Mouse (Mus musculus): ENCODE measurements around the gene Thap8. TPM values are rescaled to one million over a fixed set of nuclear protein-coding genes. Genes with fewer than 3 reads are reported as not detected.

Gene Thap8
- polyA plus RNA-seq, 1 experiment from 2014 or later, result 0.22 TPM

- no peak overlapping the region for H3K4me3 ChIP-seq (ENCODE audit: low read length)
- 72% methylated on average over 12 of the region's 12 CpGs for WGBS
- no peaks in the 10 kb centered on the region for H3K9me3 ChIP-seq (ENCODE audit: control insufficient read depth, low read length)
- H3K4me2 ChIP-seq (ENCODE audit: low read depth, low read length), result no peak overlapping the region
- H3K27me3 ChIP-seq (replicated peaks; ENCODE audit: control insufficient read depth, insufficient read depth, low read length), result no peaks in the 10 kb centered on the region
- no peaks in the 10 kb centered on the region for H3K36me3 ChIP-seq (ENCODE audit: control insufficient read depth, insufficient read depth, low read length)
- peak; percentile 71 for ATAC-seq
- no peak overlapping the region for H3K27ac ChIP-seq (ENCODE audit: low read length)
- no peaks in the 10 kb centered on the region; the same call in 1 of the 2 replicates for H3K4me1 ChIP-seq (ENCODE audit: control insufficient read depth, insufficient read depth, low read length)
- H3K9ac ChIP-seq (ENCODE audit: low read depth, low read length), result 0 out of 2 replicates have a peak overlapping the region, but pooled peaks have one; percentile 10
Observed at GRCm38 (mm10) chr7:30251956-30252954, 27.6 kb upstream of the Thap8 start.

GRCm38 (mm10) chr7:30265041-30265440 is 14.9 kb upstream of the Thap8 start:
- Histone ChIP-seq H3K36me3 (ENCODE audit: control insufficient read depth, insufficient read depth, low read length) (0 out of 2 replicates have a peak, but pooled peaks cover 4% of the 10 kb centered on the region), H3K9ac (ENCODE audit: low read depth, low read length) (no peak overlapping the region), H3K27me3 (replicated peaks; ENCODE audit: control insufficient read depth, insufficient read depth, low read length) (no peaks in the 10 kb centered on the region), H3K27ac (ENCODE audit: low read length) (no peak overlapping the region), H3K9me3 (ENCODE audit: control insufficient read depth, low read length) (no peaks in the 10 kb centered on the region), H3K4me3 (ENCODE audit: low read length) (no peak overlapping the region), H3K4me2 (ENCODE audit: low read depth, low read length) (no peak overlapping the region), H3K4me1 (ENCODE audit: control insufficient read depth, insufficient read depth, low read length) (no peaks in the 10 kb centered on the region)
- no peak for ATAC-seq
- 60% methylated on average over 2 of the region's 2 CpGs for WGBS

- Histone ChIP-seq H3K36me3 (ENCODE audit: control insufficient read depth, insufficient read depth, low read length) (0 out of 2 replicates have a peak, but pooled peaks cover 4% of the 10 kb centered on the region), H3K27me3 (replicated peaks; ENCODE audit: control insufficient read depth, insufficient read depth, low read length) (no peaks in the 10 kb centered on the region), H3K27ac (ENCODE audit: low read length) (no peak overlapping the region), H3K9me3 (ENCODE audit: control insufficient read depth, low read length) (no peaks in the 10 kb centered on the region), H3K9ac (ENCODE audit: low read depth, low read length) (no peak overlapping the region), H3K4me2 (ENCODE audit: low read depth, low read length) (no peak overlapping the region), H3K4me1 (ENCODE audit: control insufficient read depth, insufficient read depth, low read length) (no peaks in the 10 kb centered on the region), H3K4me3 (ENCODE audit: low read length) (no peak overlapping the region)
- 88% methylated on average over 5 of the region's 5 CpGs for WGBS
- ATAC-seq, result no peak
Observed at GRCm38 (mm10) chr7:30265531-30265930, 14.4 kb upstream of the Thap8 start.

- H3K27me3 ChIP-seq (replicated peaks; ENCODE audit: control insufficient read depth, insufficient read depth, low read length), result no peaks in the 10 kb centered on the region
- H3K9ac ChIP-seq (ENCODE audit: low read depth, low read length), result no peak overlapping the region
- H3K27ac ChIP-seq (ENCODE audit: low read length), result no peak overlapping the region
- WGBS, result 93% methylated on average over 7 of the region's 7 CpGs
- H3K4me3 ChIP-seq (ENCODE audit: low read length), result no peak overlapping the region
- H3K9me3 ChIP-seq (ENCODE audit: control insufficient read depth, low read length), result no peaks in the 10 kb centered on the region
- no peak overlapping the region for H3K4me2 ChIP-seq (ENCODE audit: low read depth, low read length)
- no peak for ATAC-seq
- 0 out of 2 replicates have a peak, but pooled peaks cover 4% of the 10 kb centered on the region for H3K36me3 ChIP-seq (ENCODE audit: control insufficient read depth, insufficient read depth, low read length)
- H3K4me1 ChIP-seq (ENCODE audit: control insufficient read depth, insufficient read depth, low read length), result no peaks in the 10 kb centered on the region
Observed at GRCm38 (mm10) chr7:30265935-30266334, 14.0 kb upstream of the Thap8 start.

GRCm38 (mm10) chr7:30266780-30267179 is 13.1 kb upstream of the Thap8 start:
- 79% methylated on average over 3 of the region's 3 CpGs for WGBS
- H3K4me3 ChIP-seq (ENCODE audit: low read length), result no peak overlapping the region
- H3K9ac ChIP-seq (ENCODE audit: low read depth, low read length), result no peak overlapping the region
- no peaks in the 10 kb centered on the region for H3K27me3 ChIP-seq (replicated peaks; ENCODE audit: control insufficient read depth, insufficient read depth, low read length)
- H3K4me1 ChIP-seq (ENCODE audit: control insufficient read depth, insufficient read depth, low read length), result no peaks in the 10 kb centered on the region
- H3K36me3 ChIP-seq (ENCODE audit: control insufficient read depth, insufficient read depth, low read length), result 0 out of 2 replicates have a peak, but pooled peaks cover 4% of the 10 kb centered on the region
- H3K27ac ChIP-seq (ENCODE audit: low read length), result no peak overlapping the region
- no peak overlapping the region for H3K4me2 ChIP-seq (ENCODE audit: low read depth, low read length)
- no peaks in the 10 kb centered on the region for H3K9me3 ChIP-seq (ENCODE audit: control insufficient read depth, low read length)
- ATAC-seq, result no peak

- H3K27ac ChIP-seq (ENCODE audit: low read length), result no peak overlapping the region
- no peak overlapping the region for H3K9ac ChIP-seq (ENCODE audit: low read depth, low read length)
- ATAC-seq, result no peak
- H3K4me3 ChIP-seq (ENCODE audit: low read length), result no peak overlapping the region
- no peaks in the 10 kb centered on the region for H3K27me3 ChIP-seq (replicated peaks; ENCODE audit: control insufficient read depth, insufficient read depth, low read length)
- no peaks in the 10 kb centered on the region for H3K4me1 ChIP-seq (ENCODE audit: control insufficient read depth, insufficient read depth, low read length)
- no peaks in the 10 kb centered on the region for H3K36me3 ChIP-seq (ENCODE audit: control insufficient read depth, insufficient read depth, low read length)
- H3K4me2 ChIP-seq (ENCODE audit: low read depth, low read length), result no peak overlapping the region
- WGBS, result 84% methylated on average over 4 of the region's 4 CpGs
- no peaks in the 10 kb centered on the region for H3K9me3 ChIP-seq (ENCODE audit: control insufficient read depth, low read length)
Observed at GRCm38 (mm10) chr7:30269641-30270040, 10.3 kb upstream of the Thap8 start.

- WGBS, result 53% methylated on average over 6 of the region's 6 CpGs
- no peaks in the 10 kb centered on the region for H3K36me3 ChIP-seq (ENCODE audit: control insufficient read depth, insufficient read depth, low read length)
- ATAC-seq, result no peak
- no peaks in the 10 kb centered on the region for H3K27me3 ChIP-seq (replicated peaks; ENCODE audit: control insufficient read depth, insufficient read depth, low read length)
- H3K4me1 ChIP-seq (ENCODE audit: control insufficient read depth, insufficient read depth, low read length), result peaks cover 3% of the 10 kb centered on the region; the same call in 1 of the 2 replicates
- no peak overlapping the region for H3K4me2 ChIP-seq (ENCODE audit: low read depth, low read length)
- no peak overlapping the region for H3K9ac ChIP-seq (ENCODE audit: low read depth, low read length)
- H3K4me3 ChIP-seq (ENCODE audit: low read length), result no peak overlapping the region
- H3K9me3 ChIP-seq (ENCODE audit: control insufficient read depth, low read length), result no peaks in the 10 kb centered on the region
- no peak overlapping the region for H3K27ac ChIP-seq (ENCODE audit: low read length)
Observed at GRCm38 (mm10) chr7:30274383-30274782, 5.5 kb upstream of the Thap8 start.

- no peaks in the 10 kb centered on the region for H3K36me3 ChIP-seq (ENCODE audit: control insufficient read depth, insufficient read depth, low read length)
- H3K27ac ChIP-seq (ENCODE audit: low read length), result no peak overlapping the region
- no peak overlapping the region for H3K4me2 ChIP-seq (ENCODE audit: low read depth, low read length)
- 55% methylated on average over 2 of the region's 2 CpGs for WGBS
- H3K9me3 ChIP-seq (ENCODE audit: control insufficient read depth, low read length), result no peaks in the 10 kb centered on the region
- peaks cover 7% of the 10 kb centered on the region; the same call in 1 of the 2 replicates for H3K4me1 ChIP-seq (ENCODE audit: control insufficient read depth, insufficient read depth, low read length)
- H3K4me3 ChIP-seq (ENCODE audit: low read length), result no peak overlapping the region
- ATAC-seq, result no peak
- H3K9ac ChIP-seq (ENCODE audit: low read depth, low read length), result no peak overlapping the region
- no peaks in the 10 kb centered on the region for H3K27me3 ChIP-seq (replicated peaks; ENCODE audit: control insufficient read depth, insufficient read depth, low read length)
Observed at GRCm38 (mm10) chr7:30278911-30279310, 983 bp upstream of the Thap8 start.

GRCm38 (mm10) chr7:30279536-30279935 is 358 bp upstream of the Thap8 start:
- peak; percentile 31; the same call in 1 of the 2 replicates for ATAC-seq
- H3K27me3 ChIP-seq (replicated peaks; ENCODE audit: control insufficient read depth, insufficient read depth, low read length), result no peaks in the 10 kb centered on the region
- under 1% methylated on average over 6 of the region's 6 CpGs for WGBS
- no peaks in the 10 kb centered on the region for H3K9me3 ChIP-seq (ENCODE audit: control insufficient read depth, low read length)
- peak overlapping the region; percentile 73; the same call in 1 of the 2 replicates for H3K9ac ChIP-seq (ENCODE audit: low read depth, low read length)
- peaks cover 7% of the 10 kb centered on the region; the same call in 1 of the 2 replicates for H3K4me1 ChIP-seq (ENCODE audit: control insufficient read depth, insufficient read depth, low read length)
- H3K4me2 ChIP-seq (ENCODE audit: low read depth, low read length), result peak overlapping the region; percentile 93
- H3K36me3 ChIP-seq (ENCODE audit: control insufficient read depth, insufficient read depth, low read length), result no peaks in the 10 kb centered on the region
- peak overlapping the region; percentile 82 for H3K4me3 ChIP-seq (ENCODE audit: low read length)
- peak overlapping the region; percentile 99; the same call in 1 of the 2 replicates for H3K27ac ChIP-seq (ENCODE audit: low read length)
